Mouse (Mus musculus) kidney, embryonic 15.5 days (tissue): ENCODE measurements around the gene Rassf5. TPM values are rescaled to one million over a fixed set of nuclear protein-coding genes. Genes with fewer than 3 reads are reported as not detected.
"Not testable (repeated sequence)": the region's sequence is repeated elsewhere in the genome, so short reads cannot be mapped to it uniquely, and the experiment has no call there.

Experiments used
- ATAC-seq: fragments of 200-750 bp; cut with Nextera tagmentation; replicated peaks from 2 replicates; pipeline ENCODE4 v1.8.0; 2017; ENCODE audit warnings: moderate TSS enrichment; ENCODE audit not compliant: low FRiP score
- H3K27ac ChIP-seq: fragments of 300-500 bp; sonication (generic); 2 replicates; pipeline ENCODE4 v1.5.1; 2015; ENCODE audit warnings: mild to moderate bottlenecking, inconsistent platforms
- H3K27me3 ChIP-seq: fragments of 300-500 bp; sonication (generic); 2 replicates; pipeline ENCODE4 v1.6.1; 2015; ENCODE audit warnings: inconsistent platforms
- H3K36me3 ChIP-seq: fragments of 300-500 bp; sonication (generic); 2 replicates; pipeline ENCODE4 v1.6.1; 2015; ENCODE audit warnings: inconsistent platforms
- H3K4me1 ChIP-seq: fragments of 300-500 bp; sonication (generic); 2 replicates; pipeline ENCODE4 v1.6.1; 2015; ENCODE audit warnings: inconsistent platforms
- H3K4me2 ChIP-seq: fragments of 300-500 bp; sonication (generic); 2 replicates; pipeline ENCODE4 v1.6.1; 2015; ENCODE audit warnings: moderate library complexity, mild to moderate bottlenecking, inconsistent platforms
- H3K4me3 ChIP-seq: fragments of 300-500 bp; sonication (generic); replicated peaks from 2 replicates; pipeline ENCODE4 v1.5.1; 2015; ENCODE audit warnings: mild to moderate bottlenecking, inconsistent platforms
- H3K9ac ChIP-seq: fragments of 300-500 bp; sonication (generic); 2 replicates; pipeline ENCODE4 v1.6.1; 2015; ENCODE audit warnings: mild to moderate bottlenecking, inconsistent platforms
- H3K9me3 ChIP-seq: fragments of 300-500 bp; sonication (generic); replicated peaks from 2 replicates; pipeline ENCODE4 v1.6.1; 2016; ENCODE audit warnings: inconsistent platforms
- WGBS: fragments of 180-500 bp; shearing (Covaris S2); methylation state at CpG from one replicate; pipeline ENCODE4 v1.1.7; 2015; ENCODE audit warnings: mixed read lengths; 5-methylcytosine and 5-hydroxymethylcytosine counted together
- polyA plus RNA-seq: library from polyadenylated mRNA; unstranded; fragments of >200 nt; fragmentation: Nextera tagmentation; extraction: Ambion mirVana; gene quantifications from 2 replicates; pipeline ENCODE4 v1.2.1, GENCODE M21; 2015

Rassf5 gene
- polyA plus RNA-seq, 1 experiment from 2014 or later: 2.9 TPM

- not testable (repeated sequence) for ATAC-seq, H3K4me2 ChIP-seq, H3K4me1 ChIP-seq, H3K27ac ChIP-seq, H3K36me3 ChIP-seq, H3K4me3 ChIP-seq, H3K9me3 ChIP-seq, H3K27me3 ChIP-seq, H3K9ac ChIP-seq
- WGBS: 80% methylated on average over 7 of the region's 7 CpGs
These were observed 7.6 kb upstream of the Rassf5 start for GRCm38 (mm10) chr1:131252516-131253250.

DNA sequence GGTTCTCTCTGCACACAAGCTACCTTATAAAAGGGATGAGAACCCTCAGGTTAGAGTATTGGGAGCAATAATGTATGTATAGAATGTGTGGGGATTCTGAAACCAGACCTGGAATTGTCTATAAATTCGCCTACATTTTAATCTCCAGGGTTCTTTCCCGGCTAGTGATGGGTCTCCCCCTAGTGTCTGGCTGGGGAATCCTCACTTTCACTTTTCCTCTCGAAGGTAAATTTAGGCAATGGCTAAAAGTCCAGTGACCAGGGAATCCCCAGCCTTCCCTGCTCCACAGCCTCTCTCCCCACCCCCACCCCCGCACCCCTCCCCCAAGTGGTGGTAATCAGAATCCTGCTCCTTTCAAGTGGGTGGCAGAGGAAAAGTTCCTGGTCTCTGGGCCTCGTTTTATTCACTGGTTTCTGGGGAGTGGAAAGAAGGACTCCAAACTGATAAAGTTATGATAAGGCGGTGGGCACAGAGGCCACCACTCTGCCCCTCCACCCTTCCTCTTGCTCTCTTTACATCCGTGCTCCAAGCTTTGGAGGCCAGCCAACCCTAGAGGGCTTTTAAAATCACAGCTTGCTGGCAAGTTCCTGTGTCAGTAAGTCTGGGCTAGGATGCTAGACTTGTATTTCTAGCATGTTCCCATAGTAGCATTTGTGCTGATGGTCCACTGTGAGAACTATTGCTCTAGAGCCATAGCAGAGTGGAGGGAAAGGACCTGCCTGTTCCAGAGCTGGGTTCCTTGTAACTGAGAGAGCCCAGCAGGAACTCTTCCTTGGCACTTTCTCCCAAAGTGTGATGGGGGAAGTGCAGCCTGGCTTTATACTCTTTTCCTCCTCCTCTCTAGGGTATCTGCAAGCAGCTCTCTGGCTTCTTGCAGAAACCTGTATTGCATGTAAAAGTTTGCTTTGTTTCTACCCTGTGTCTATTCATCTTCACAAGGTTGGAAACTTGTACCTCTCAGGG lies 1.7 kb upstream of the Rassf5 start:
- Histone ChIP-seq H3K9me3 (no peaks in the 10 kb centered on the region), H3K4me2 (peak overlapping the region; percentile 98), H3K27ac (no peak overlapping the region), H3K36me3 (no peaks in the 10 kb centered on the region), H3K4me1 (peaks cover 41% of the 10 kb centered on the region), H3K27me3 (peaks cover 46% of the 10 kb centered on the region), H3K4me3 (no peak overlapping the region), H3K9ac (no peak overlapping the region)
- 10% methylated on average over 7 of the region's 7 CpGs for WGBS
- ATAC-seq: no peak

DNA sequence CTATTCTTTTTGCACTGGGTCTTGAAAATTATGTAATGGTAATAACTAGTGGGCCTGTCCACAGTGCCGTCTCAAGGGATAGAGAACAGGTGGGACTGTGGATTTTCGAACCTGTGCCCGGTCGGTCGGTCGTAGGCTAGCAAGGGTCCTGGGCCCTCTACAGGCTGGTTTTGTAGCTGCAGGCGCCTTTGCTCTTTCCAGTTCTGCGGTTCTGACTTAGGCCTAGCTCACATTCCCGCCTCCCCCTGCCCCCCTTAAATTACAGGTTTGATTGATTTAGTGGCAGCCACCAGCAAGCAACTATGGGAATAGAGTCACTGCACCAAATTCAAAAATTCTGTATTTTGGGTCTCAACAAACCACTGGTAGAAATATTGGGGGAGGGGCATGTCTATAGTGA lies 868 bp upstream of the Rassf5 start:
- Histone ChIP-seq H3K4me1 (peaks cover 43% of the 10 kb centered on the region), H3K27ac (no peak overlapping the region), H3K4me2 (peak overlapping the region; percentile 98), H3K4me3 (peak overlapping the region; percentile 66), H3K27me3 (peaks cover 49% of the 10 kb centered on the region), H3K9me3 (no peaks in the 10 kb centered on the region), H3K9ac (no peak overlapping the region), H3K36me3 (no peaks in the 10 kb centered on the region)
- peak; percentile 57 for ATAC-seq
- 9% methylated on average over 9 of the region's 9 CpGs for WGBS

- peaks cover 50% of the 10 kb centered on the region for H3K4me1 ChIP-seq
- no peaks in the 10 kb centered on the region for H3K9me3 ChIP-seq
- peaks cover 61% of the 10 kb centered on the region for H3K27me3 ChIP-seq
- no peak for ATAC-seq
- H3K9ac ChIP-seq: peak overlapping the region; percentile 74
- peak overlapping the region; percentile 98 for H3K4me2 ChIP-seq
- WGBS: under 1% methylated on average over 57 of the region's 57 CpGs
- H3K27ac ChIP-seq: no peak overlapping the region
- no peaks in the 10 kb centered on the region for H3K36me3 ChIP-seq
- H3K4me3 ChIP-seq: peak overlapping the region; percentile 66
These were observed 446 bp downstream of the Rassf5 start for GRCm38 (mm10) chr1:131244536-131245088.

DNA sequence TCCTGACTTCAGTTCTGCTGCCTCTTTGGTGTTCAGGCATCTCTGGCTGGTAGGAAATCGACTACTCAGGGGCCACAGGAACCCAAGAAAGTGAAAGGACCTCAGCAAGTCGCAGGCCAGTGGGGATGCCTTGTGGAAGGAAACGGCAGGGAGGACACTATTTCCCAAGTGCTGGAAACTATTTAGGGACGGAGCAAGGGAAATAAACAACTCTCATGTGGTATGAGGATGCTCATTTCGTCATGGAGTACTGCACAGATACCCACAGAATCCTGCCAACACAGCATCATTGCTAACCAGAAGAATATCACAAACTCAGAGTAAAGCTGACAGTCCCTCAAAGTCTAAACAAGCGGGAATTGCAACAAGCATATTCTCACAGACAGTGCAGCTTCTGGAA lies 2.1 kb downstream of the Rassf5 start:
- Histone ChIP-seq H3K4me1 (peaks cover 61% of the 10 kb centered on the region), H3K4me3 (no peak overlapping the region), H3K27me3 (peaks cover 59% of the 10 kb centered on the region), H3K36me3 (no peaks in the 10 kb centered on the region), H3K27ac (no peak overlapping the region), H3K9me3 (no peaks in the 10 kb centered on the region), H3K4me2 (no peak overlapping the region), H3K9ac (no peak overlapping the region)
- no peak for ATAC-seq
- WGBS: 53% methylated on average over 6 of the region's 6 CpGs

GRCm38 (mm10) chr1:131239576-131240193 lies 5.4 kb downstream of the Rassf5 start:
- Histone ChIP-seq H3K27ac (no peak overlapping the region), H3K27me3 (peaks cover 43% of the 10 kb centered on the region), H3K9me3 (no peaks in the 10 kb centered on the region), H3K4me2 (no peak overlapping the region), H3K4me1 (peaks cover 43% of the 10 kb centered on the region), H3K9ac (no peak overlapping the region), H3K4me3 (no peak overlapping the region), H3K36me3 (no peaks in the 10 kb centered on the region)
- no peak for ATAC-seq
- WGBS: 68% methylated on average over 12 of the region's 12 CpGs

DNA sequence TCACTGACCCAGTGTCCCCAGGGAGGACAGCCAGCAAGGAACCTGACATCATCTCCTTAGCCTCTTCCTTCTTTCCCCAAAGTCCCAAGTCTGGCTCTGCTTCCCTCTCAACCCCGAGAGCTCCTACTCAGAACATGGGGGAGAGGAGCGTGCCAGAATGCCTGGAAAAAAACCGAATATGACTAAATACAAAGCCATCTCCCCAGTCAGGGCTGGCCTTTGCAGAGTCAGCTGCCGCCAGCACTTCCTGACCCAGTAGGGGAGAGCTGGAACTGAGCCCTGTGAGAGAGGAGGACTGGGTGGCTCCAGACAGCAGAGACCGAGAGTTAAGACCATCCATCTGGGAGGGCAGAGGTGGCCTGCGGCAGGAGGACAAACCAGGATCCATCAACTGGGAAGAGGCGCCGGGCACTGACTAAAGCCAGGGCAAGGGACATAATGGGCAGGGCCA lies 6.1 kb downstream of the Rassf5 start:
- Histone ChIP-seq H3K27me3 (peaks cover 35% of the 10 kb centered on the region), H3K9ac (no peak overlapping the region), H3K4me3 (no peak overlapping the region), H3K4me1 (peaks cover 39% of the 10 kb centered on the region), H3K36me3 (no peaks in the 10 kb centered on the region), H3K27ac (no peak overlapping the region), H3K4me2 (no peak overlapping the region), H3K9me3 (no peaks in the 10 kb centered on the region)
- 58% methylated on average over 8 of the region's 8 CpGs for WGBS
- no peak for ATAC-seq

DNA sequence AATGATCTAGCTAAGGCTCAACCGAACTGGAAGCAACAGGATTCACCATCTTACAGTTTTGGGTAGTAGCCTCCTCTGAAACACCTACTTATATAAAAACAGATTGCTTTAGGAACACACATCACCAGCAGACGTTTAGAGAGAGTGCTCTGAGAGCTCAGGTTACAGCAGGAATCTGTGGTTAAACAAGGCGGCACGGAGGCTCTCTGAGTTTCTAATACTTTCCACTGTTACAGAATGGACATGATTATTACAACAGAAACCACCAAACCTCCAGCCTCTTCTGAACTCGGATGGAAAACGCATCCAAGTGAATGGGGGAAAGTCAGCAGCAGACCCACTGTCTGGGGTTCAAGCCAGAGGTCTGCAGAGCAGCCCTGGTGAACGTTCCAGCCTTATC lies 9.0 kb downstream of the Rassf5 start:
- no peak for ATAC-seq
- Histone ChIP-seq H3K27ac (no peak overlapping the region), H3K4me2 (no peak overlapping the region), H3K9ac (no peak overlapping the region), H3K4me3 (no peak overlapping the region), H3K9me3 (no peaks in the 10 kb centered on the region), H3K36me3 (no peaks in the 10 kb centered on the region), H3K4me1 (peaks cover 22% of the 10 kb centered on the region), H3K27me3 (peaks cover 18% of the 10 kb centered on the region)
- 53% methylated on average over 7 of the region's 7 CpGs for WGBS

DNA sequence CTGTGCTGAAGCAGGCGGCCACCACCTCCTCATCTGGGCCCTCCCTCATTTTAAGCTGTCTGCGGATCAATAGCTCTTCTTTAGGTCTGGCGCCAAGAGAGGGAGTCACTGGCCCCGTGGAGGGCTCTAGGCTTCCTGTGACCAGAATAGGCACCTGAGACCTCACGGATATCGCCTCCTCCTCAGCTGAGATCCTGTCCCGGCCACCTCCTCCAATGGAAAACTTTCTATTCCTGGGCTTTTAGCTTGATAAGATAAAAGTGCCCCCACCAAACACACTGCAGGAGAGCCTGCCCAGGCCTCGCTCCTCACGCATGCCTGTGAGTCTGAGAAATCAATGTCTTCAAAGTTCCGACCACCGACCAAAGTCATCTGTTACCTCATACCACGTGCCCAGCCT lies 11.5 kb downstream of the Rassf5 start:
- no peaks in the 10 kb centered on the region for H3K36me3 ChIP-seq

GRCm38 (mm10) chr1:131228659-131229058 lies 16.4 kb downstream of the Rassf5 start:
- Histone ChIP-seq H3K9ac (no peak overlapping the region), H3K4me2 (no peak overlapping the region), H3K4me3 (no peak overlapping the region), H3K27ac (no peak overlapping the region), H3K4me1 (peaks cover 7% of the 10 kb centered on the region), H3K27me3 (no peaks in the 10 kb centered on the region), H3K9me3 (no peaks in the 10 kb centered on the region), H3K36me3 (no peaks in the 10 kb centered on the region)
- ATAC-seq: no peak
- 86% methylated on average over 5 of the region's 5 CpGs for WGBS

More for the DNA sequence above, 11.5 kb downstream of the Rassf5 start:
- Histone ChIP-seq H3K9me3 (no peaks in the 10 kb centered on the region), H3K4me1 (peaks cover 4% of the 10 kb centered on the region; the same call in 1 of the 2 replicates), H3K27ac (no peak overlapping the region), H3K4me3 (no peak overlapping the region), H3K4me2 (no peak overlapping the region), H3K9ac (no peak overlapping the region), H3K27me3 (0 out of 2 replicates have a peak, but pooled peaks cover 4% of the 10 kb centered on the region)
- 69% methylated on average over 12 of the region's 12 CpGs for WGBS
- no peak for ATAC-seq

- peaks cover 7% of the 10 kb centered on the region for H3K4me1 ChIP-seq
- no peaks in the 10 kb centered on the region for H3K27me3 ChIP-seq
- H3K9ac ChIP-seq: no peak overlapping the region
- 51% methylated on average over 7 of the region's 7 CpGs for WGBS
- no peak for ATAC-seq
- no peak overlapping the region for H3K27ac ChIP-seq
- H3K9me3 ChIP-seq: no peaks in the 10 kb centered on the region
- no peaks in the 10 kb centered on the region for H3K36me3 ChIP-seq
- H3K4me2 ChIP-seq: no peak overlapping the region
- H3K4me3 ChIP-seq: no peak overlapping the region
These were observed 16.8 kb downstream of the Rassf5 start for GRCm38 (mm10) chr1:131228225-131228624.
